Mouse (Mus musculus) central nervous system, embryonic 14 days (tissue): ENCODE results near the gene Arid1b. TPM values are rescaled to one million over a fixed set of nuclear protein-coding genes. Genes with fewer than 3 reads are reported as not detected.

Experiments used
- polyA plus RNA-seq: library from polyadenylated mRNA; depleted of rRNA; stranded (reverse); fragments of >200 nt; gene quantifications from 2 replicates; pipeline ENCODE4 v1.2.3, GENCODE M21; 2012; rRNA removed

The Arid1b gene
- polyA plus RNA-seq: 26.2 and 29.6 TPM in 2 replicates

DNA sequence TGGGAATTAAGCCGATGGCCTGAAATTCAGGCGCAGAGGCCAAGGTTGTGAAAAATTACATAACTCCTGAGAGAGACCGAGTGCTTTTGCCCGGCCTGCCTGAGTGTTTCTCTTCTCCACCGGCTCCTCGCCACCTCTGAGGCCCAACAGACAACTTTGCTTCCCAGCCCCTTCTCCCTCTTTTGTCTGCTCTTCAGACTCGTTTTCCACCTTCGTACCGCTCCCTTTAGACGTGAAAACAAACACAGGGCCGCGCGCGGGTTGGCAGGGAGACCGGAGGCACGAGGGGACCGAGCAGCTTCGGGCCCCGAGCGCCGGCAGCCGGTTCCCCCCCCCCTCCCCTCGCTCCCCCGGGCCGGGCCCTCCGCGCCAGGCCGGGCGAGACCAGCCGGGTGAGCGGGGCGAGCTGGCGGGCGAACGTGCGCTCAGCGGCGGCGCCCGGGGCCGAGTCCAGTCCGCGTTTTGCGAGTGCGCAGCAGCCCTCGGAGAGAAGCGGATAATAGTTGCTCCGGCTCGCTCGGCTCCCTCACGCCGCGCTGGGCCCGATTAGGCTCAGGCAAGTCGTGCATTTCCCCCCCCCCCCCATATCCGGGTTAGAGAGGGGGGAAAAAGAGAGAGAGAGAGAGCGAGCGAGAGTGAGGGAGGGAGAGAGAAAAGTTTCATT, at the start of gene Arid1b:
Arid1b (plus strand) TSS at position 493 of the 664 bp plus-strand sequence.

